Mouse (Mus musculus): Measurements from ENCODE around the gene Dpy19l1.
A peak's percentile ranks its signal among the peaks of the same experiment; 100 is the strongest.

Gene Dpy19l1

GRCm38 (mm10) chr9:24503067-24503857 is at the start of gene Dpy19l1:
Dpy19l1 (minus strand) TSS chr9:24503140.
- peak; percentile 68 for DNase-seq (ENCODE audit: low read depth)

DNA sequence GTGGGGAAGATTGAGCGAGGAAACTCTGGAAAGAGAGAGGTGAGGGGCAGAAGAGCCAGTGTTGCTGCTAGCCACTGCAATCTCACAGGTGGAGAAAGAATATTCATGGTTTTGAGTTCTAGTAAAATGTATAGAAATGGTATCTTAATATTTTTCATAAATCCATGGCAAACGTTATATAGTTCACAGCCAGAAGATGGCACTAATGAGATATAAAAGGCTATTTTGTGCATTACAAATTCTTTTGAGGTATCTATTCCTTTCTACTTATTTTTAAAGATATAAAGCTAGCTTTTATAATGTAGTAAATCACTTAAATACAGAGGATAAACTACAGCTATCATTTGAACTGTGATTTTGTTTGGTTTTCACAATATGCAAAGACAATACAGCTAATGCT is 35.2 kb upstream of the Dpy19l1 start:
- no peak for DNase-seq (ENCODE audit: low read depth)

- no peak for DNase-seq (ENCODE audit: low read depth)
These were observed 13.7 kb upstream of the Dpy19l1 start for GRCm38 (mm10) chr9:24516575-24517139.

- DNase-seq (ENCODE audit: low read depth), result no peak
These were observed 11.1 kb upstream of the Dpy19l1 start for GRCm38 (mm10) chr9:24514078-24514469.

DNA sequence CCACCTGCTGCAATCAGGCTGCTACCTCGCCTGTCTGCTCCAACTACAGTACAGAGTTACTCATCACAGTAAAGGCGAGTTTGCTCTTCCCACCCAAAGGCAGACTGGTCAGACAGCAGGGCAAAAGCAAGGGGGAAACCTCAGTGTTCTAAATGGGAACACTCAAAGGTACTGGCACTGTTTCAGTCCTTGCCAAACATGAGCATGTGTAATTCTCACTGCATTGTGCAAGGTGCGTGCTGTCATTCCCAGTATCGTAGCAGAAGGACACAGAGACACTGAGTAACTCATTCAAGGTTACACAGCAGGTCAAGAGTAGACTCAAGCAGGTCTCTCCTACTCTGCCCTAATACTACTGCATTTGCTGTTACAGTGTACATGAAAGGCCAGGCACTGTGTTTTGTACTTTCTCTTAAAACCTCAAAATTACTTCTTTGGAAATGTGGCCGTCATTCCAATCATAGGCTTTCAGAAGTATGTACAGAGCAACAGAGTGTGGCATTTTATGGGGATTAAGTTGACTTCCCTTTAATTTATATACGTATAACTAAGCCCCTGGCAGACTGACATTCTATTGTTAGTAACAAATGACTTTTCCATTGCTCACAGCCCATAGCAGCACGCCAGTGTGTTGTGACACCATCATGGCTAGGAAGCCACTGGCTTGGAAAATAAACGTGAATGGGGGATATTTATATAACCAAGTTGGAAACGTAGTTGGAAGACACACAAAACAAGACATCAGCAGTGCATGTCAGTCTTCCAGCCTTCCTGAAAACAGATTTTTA is 10.5 kb upstream of the Dpy19l1 start:
- DNase-seq (ENCODE audit: low read depth), result no peak

DNA sequence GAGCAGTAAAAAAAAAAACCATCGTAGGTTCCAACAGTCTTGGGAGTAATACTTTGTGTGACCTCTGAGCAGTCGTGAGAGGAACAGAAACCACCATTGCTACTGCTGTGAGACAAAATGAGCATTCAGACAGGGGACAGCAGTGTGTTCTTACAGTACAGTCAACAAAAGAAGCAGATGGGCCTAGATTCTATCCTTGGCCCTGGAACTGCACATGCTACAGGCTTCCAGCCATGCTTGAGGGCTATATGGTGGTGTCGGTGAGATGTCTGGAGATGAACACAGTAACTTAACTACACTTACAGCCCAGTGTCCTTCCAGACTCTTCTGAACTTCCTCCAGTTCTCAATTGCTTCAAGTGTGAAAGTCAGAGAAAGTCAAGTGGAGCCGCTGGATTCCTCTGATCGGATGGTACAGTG is 9.2 kb upstream of the Dpy19l1 start:
- DNase-seq (ENCODE audit: low read depth), result no peak

DNA sequence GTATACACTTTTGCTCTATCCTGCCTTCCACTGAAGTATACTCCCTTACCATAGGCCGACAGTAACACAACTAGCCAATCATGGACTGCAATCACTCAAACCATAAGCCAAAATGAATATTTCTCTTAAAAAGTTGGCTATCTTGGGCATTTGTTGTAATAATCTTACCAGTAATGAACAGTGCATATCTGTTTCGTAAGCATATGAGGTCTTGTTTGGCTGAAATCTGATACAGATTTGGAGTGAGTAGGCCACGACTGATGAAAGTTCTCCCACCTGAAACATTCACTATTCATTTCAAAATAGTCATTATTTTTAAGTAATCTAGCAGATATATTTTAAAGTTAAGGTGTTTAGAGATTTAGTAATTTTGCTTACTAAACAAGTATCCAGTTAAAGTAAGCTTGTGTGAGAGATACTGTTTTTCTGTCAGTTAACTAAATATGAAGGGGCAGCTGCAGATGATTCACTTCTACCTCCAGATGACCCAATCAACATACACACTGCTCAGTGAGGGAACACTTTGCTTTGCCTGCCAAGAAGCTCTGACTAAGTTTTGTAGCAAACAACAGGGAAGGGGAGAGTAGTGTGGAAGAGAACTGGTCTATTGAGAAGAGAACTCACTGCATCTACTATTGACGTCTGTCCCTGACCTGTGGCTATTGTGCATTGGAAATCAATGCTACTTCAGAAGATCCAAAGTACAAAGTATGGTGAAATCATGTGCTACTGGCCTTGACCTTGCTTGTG is 8.6 kb upstream of the Dpy19l1 start:
- no peak for DNase-seq (ENCODE audit: low read depth)

GRCm38 (mm10) chr9:24508880-24509279 is 5.9 kb upstream of the Dpy19l1 start:
- DNase-seq (ENCODE audit: low read depth), result no peak

DNA sequence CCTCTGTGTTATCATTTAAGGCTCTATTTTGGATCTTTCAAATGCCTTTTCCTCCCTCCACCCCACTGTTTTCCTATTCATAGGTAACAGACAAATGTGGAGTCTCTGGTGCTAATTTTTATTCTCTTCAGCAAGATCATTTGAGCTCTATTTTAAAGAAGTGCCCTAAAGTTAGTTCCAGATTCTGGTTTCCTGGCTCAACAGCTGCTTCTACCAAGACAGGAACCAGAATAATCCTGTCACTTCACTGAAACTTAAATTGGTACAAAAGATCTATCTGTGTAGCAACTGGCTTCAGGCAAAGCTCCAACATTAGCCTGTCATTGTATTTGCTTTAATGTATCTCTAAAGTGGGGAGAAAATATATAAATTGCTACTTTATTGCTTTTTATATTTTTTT is 3.6 kb upstream of the Dpy19l1 start:
- DNase-seq (ENCODE audit: low read depth), result no peak

DNA sequence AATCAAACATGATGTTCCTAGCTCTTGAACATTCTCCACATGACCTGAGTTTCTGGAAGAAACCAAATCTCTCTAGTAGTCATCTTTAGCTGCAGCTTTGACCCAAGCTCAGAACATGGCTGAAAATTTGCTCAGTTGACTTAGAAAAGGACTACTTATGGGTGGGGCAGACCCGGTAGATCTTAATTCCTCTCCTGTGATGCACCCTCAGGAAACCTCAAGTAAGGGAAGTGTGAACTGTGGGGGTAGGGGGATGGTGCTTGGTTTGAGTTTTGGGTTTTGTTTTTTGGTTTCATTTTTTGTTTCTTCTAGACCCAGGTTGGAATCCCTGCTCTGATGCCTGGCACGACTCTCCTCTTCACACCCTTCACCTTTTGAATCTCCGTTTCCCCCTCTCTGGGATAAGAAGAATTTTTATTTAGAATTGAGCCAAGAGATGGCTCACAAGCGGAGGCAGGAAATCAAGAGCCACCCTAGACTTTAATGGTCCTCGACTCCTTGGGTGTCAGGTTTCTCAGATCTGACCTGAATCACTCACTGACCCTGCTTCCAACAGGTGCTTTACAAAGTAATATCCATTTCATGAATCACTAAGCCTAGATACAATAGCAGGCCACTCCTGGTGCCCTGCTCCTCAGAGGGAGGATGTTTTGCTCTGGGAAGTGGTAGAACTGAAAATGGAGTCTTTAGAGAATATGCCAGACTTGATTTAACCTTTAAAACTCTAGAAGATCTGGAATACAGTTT is 2.2 kb upstream of the Dpy19l1 start:
- no peak for DNase-seq (ENCODE audit: low read depth)

DNA sequence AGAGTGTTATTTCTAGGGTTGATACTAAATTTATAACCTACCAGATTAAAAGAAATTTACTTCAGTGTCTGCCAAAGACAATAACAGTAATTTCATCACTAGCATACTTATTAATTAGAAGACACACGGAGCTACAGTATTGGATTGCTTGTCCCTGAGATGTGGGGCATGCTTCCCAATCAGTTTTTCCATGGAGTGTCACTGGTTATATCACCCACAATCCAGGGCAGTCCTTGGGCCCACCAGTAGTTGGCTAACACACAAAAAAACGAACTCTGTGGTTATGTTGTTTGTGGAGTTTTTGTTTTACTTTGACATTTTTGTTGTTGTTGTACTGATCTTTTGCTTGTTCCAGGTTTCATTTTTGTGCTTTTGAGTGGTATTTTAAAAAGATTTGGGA is 1.4 kb upstream of the Dpy19l1 start:
- no peak for DNase-seq (ENCODE audit: low read depth)

- DNase-seq (ENCODE audit: low read depth), result no peak
These were observed 899 bp upstream of the Dpy19l1 start for GRCm38 (mm10) chr9:24503858-24504219.

- no peak for DNase-seq (ENCODE audit: low read depth)
These were observed 352 bp downstream of the Dpy19l1 start for GRCm38 (mm10) chr9:24502571-24503004.

- DNase-seq (ENCODE audit: low read depth), result no peak
These were observed 1.3 kb downstream of the Dpy19l1 start for GRCm38 (mm10) chr9:24501618-24502017.

DNA sequence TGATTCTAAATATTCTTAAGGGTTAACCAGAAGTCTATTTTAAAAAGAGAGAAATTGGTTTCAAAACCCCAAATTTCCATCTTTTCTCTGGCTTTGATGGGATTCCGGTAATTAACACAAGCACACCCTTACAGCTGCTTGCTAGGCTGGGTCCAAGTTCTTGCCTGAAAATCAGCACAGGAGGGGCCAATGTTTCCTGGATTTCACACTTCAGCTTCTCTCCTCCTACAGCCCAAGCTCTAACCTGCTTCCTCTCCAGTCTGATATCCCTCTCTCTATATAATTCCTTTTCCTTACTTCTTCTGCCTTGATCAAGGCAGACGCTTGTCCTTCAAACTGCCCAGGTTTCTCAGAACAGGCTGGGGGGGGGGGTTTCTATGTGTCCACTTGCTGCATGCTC is 6.7 kb downstream of the Dpy19l1 start:
- DNase-seq (ENCODE audit: low read depth), result no peak

DNA sequence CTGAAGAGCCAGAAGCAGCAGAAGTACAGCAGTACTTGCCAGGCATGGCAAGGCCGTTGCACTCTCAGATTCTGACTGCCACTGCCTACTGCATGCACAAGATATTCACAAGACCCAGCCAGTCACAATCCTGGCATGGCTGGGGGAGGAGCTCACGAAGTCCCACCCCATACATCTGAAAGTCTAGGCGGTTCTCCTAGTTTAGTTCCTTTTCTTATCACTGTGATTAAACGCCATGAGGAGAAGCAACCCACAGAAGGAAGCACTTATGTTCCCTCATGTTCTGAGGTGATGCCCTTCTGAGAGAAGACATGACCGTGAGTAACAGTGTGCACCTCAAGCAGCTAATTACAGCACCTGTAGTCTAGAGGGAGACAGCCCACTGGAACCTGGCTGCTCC is 12.4 kb downstream of the Dpy19l1 start:
- no peak for DNase-seq (ENCODE audit: low read depth)

DNA sequence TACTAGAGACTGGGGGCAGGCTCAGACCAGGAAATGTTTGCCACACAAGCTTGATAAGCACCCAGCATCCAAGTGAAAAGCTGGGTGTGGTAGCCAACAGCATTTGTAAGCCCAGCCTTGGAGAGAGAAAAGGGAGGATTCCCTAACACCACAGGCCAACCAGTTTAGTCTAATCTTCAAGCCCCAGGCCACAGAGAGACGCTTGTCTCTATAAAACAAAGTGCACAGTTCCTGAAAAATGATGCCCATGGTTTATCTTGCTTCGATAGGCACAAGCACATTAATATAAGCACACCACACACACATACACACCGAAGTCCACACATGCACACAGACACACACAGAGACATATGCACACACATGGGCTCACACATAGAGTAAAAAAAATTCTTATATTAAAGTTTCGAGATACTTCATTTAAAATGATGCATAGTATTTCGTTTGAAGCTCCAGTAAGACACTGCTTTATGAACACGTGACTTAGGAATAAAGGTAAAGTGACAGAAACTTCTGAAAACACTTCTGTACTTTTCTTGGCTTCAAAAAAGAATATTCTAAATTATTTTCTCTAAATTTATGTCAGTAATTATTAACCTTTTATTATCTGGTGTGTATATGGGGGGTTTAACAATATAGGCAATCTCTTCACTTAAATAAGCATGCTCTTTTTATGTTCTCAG is 14.4 kb downstream of the Dpy19l1 start:
- no peak for DNase-seq (ENCODE audit: low read depth)

DNA sequence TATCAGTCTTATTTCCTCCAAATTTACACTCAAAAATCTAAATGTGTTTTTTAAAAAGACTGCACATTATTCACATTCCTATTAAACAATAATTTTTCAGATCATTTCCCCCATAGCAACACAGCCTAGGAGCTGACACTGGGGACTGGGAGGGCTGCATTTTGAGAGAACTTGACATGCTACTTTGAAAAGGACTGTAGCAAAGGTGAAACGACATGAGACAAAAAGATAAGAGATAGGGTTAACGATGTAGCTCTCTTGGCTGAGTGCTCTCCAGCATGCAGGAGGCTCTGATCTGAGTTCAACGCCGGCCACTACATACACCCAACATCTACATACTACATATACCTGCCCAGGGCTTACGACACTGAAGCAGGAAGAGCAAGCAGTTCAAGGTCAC is 20.6 kb downstream of the Dpy19l1 start:
- no peak for DNase-seq (ENCODE audit: low read depth)

DNA sequence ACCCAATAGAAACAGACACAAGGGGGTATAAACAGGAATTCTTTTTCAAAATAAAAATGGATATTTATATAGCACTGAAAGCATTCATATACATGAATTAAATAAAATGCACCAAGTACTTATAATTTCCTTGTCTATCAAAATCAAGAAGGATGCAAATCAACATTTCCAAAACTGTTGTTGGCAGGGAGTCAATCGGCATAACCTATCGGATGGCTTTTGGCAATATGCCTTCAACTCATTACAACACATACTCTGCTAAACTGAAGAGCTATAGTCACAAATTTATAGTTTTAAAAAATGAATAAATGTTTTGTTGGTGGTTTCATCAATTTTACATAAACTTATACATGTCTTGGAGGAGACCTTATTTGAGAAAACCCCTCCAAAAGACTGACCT is 25.7 kb downstream of the Dpy19l1 start:
- no peak for DNase-seq (ENCODE audit: low read depth)

GRCm38 (mm10) chr9:24473824-24474223 is 29.1 kb downstream of the Dpy19l1 start:
- DNase-seq (ENCODE audit: low read depth), result no peak

GRCm38 (mm10) chr9:24472514-24472913 is 30.4 kb downstream of the Dpy19l1 start:
- DNase-seq (ENCODE audit: low read depth), result no peak

All from c-Kit-positive CD71-negative TER-119-negative erythroid progenitor cells, embryonic 14.5 days (primary cell).